Mouse (Mus musculus): ENCODE data around the gene Ksr1. TPM values are rescaled to one million over a fixed set of nuclear protein-coding genes. Genes with fewer than 3 reads are reported as not detected.

The Ksr1 gene
- polyA plus RNA-seq, 1 experiment from 2014 or later: 5.8 TPM

DNA sequence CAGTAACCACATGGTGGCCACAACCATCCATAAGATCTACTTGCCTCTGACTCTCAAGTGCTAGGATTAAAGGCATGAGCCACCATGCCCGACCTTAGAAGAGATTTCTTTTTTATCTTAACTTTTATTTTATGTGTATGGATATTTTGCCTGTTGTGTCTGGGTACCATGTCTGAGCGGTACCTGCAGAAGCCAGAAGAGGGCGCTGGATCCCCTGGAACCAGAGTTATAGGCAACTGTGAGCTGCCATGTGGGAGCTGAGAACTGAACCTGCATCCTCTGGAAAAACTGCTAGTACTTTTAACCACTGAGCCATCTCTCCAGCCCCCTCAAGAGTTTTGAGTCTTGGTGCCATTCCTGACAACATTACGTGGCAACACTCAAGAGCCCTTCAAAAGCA is 97.3 kb downstream of the Ksr1 start:
- 82% methylated on average over 4 of the region's 4 CpGs for WGBS
- no peak for ATAC-seq (ENCODE audit: low FRiP score, low TSS enrichment)

GRCm38 (mm10) chr11:79047180-79047727 is 99.0 kb downstream of the Ksr1 start:
- ATAC-seq (ENCODE audit: low FRiP score, low TSS enrichment) (no peak), DNase-seq (no peak)
- Histone ChIP-seq H3K9ac (replicated peaks; ENCODE audit: low read length) (no peak overlapping the region), H3K4me3 (replicated peaks; ENCODE audit: low read depth, low read length) (no peak overlapping the region), H3K9me3 (ENCODE audit: control insufficient read depth, low read length) (no peaks in the 10 kb centered on the region), H3K36me3 (ENCODE audit: control insufficient read depth, insufficient read depth, low read length) (no peaks in the 10 kb centered on the region), H3K27ac (replicated peaks; ENCODE audit: low read depth, low read length) (no peak overlapping the region), H3K4me2 (ENCODE audit: low read length) (no peak overlapping the region), H3K27me3 (ENCODE audit: control insufficient read depth, insufficient read depth, low read length) (no peaks in the 10 kb centered on the region), H3K4me1 (ENCODE audit: control insufficient read depth, insufficient read depth, low read length) (0 out of 2 replicates have a peak, but pooled peaks cover 3% of the 10 kb centered on the region)
- WGBS: 62% methylated on average over 11 of the region's 11 CpGs

More for the DNA sequence above, 97.3 kb downstream of the Ksr1 start:
- H3K4me3 ChIP-seq (replicated peaks; ENCODE audit: low read depth, low read length): no peak overlapping the region
- no peaks in the 10 kb centered on the region for H3K9me3 ChIP-seq (ENCODE audit: control insufficient read depth, low read length)
- no peaks in the 10 kb centered on the region for H3K36me3 ChIP-seq (ENCODE audit: control insufficient read depth, insufficient read depth, low read length)
- no peak overlapping the region for H3K9ac ChIP-seq (replicated peaks; ENCODE audit: low read length)
- no peaks in the 10 kb centered on the region for H3K27me3 ChIP-seq (ENCODE audit: control insufficient read depth, insufficient read depth, low read length)
- H3K4me1 ChIP-seq (ENCODE audit: control insufficient read depth, insufficient read depth, low read length): peaks cover 8% of the 10 kb centered on the region; the same call in 1 of the 2 replicates
- H3K4me2 ChIP-seq (ENCODE audit: low read length): no peak overlapping the region
- no peak overlapping the region for H3K27ac ChIP-seq (replicated peaks; ENCODE audit: low read depth, low read length)
- DNase-seq: no peak

GRCm38 (mm10) chr11:79046561-79047155 is 99.5 kb downstream of the Ksr1 start:
- Histone ChIP-seq H3K9me3 (ENCODE audit: control insufficient read depth, low read length) (no peaks in the 10 kb centered on the region), H3K4me1 (ENCODE audit: control insufficient read depth, insufficient read depth, low read length) (0 out of 2 replicates have a peak, but pooled peaks cover 3% of the 10 kb centered on the region), H3K4me2 (ENCODE audit: low read length) (no peak overlapping the region), H3K27ac (replicated peaks; ENCODE audit: low read depth, low read length) (no peak overlapping the region; the same call in 1 of the 2 replicates), H3K36me3 (ENCODE audit: control insufficient read depth, insufficient read depth, low read length) (no peaks in the 10 kb centered on the region), H3K9ac (replicated peaks; ENCODE audit: low read length) (no peak overlapping the region), H3K27me3 (ENCODE audit: control insufficient read depth, insufficient read depth, low read length) (no peaks in the 10 kb centered on the region), H3K4me3 (replicated peaks; ENCODE audit: low read depth, low read length) (no peak overlapping the region)
- ATAC-seq (ENCODE audit: low FRiP score, low TSS enrichment) (no peak), DNase-seq (peak; percentile 30)
- 43% methylated on average over 8 of the region's 8 CpGs for WGBS

DNA sequence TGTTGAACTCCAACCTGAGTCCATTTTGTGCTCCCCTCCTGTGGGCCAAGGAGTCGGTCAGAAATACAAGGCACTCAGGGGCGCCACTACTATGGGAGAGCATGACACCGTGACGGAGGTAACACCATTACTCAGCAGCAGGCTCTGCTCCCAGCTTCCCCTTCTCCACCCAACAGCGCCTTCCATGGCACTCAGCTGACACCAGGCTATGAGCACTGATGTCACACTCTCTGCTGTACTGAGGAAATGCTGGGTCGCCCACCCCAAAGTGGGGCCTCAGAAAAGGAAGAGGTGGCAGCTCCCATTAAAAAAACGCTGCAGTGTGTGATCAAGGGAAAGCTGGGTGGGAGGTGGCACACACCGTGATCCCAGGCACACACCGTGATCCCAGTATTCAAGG is 101.0 kb downstream of the Ksr1 start:
- H3K36me3 ChIP-seq (ENCODE audit: control insufficient read depth, insufficient read depth, low read length): no peaks in the 10 kb centered on the region
- no peak for ATAC-seq (ENCODE audit: low FRiP score, low TSS enrichment)
- no peak overlapping the region for H3K4me3 ChIP-seq (replicated peaks; ENCODE audit: low read depth, low read length)
- no peak overlapping the region for H3K27ac ChIP-seq (replicated peaks; ENCODE audit: low read depth, low read length)
- no peaks in the 10 kb centered on the region for H3K9me3 ChIP-seq (ENCODE audit: control insufficient read depth, low read length)
- no peaks in the 10 kb centered on the region for H3K27me3 ChIP-seq (ENCODE audit: control insufficient read depth, insufficient read depth, low read length)
- DNase-seq: no peak
- no peak overlapping the region for H3K9ac ChIP-seq (replicated peaks; ENCODE audit: low read length)
- 0 out of 2 replicates have a peak, but pooled peaks cover 3% of the 10 kb centered on the region for H3K4me1 ChIP-seq (ENCODE audit: control insufficient read depth, insufficient read depth, low read length)
- no peak overlapping the region for H3K4me2 ChIP-seq (ENCODE audit: low read length)
- WGBS: 89% methylated on average over 9 of the region's 9 CpGs

GRCm38 (mm10) chr11:79044798-79045197 is 101.4 kb downstream of the Ksr1 start:
- H3K27me3 ChIP-seq (ENCODE audit: control insufficient read depth, insufficient read depth, low read length): no peaks in the 10 kb centered on the region
- H3K4me1 ChIP-seq (ENCODE audit: control insufficient read depth, insufficient read depth, low read length): 0 out of 2 replicates have a peak, but pooled peaks cover 3% of the 10 kb centered on the region
- no peak overlapping the region for H3K4me2 ChIP-seq (ENCODE audit: low read length)
- DNase-seq (no peak), ATAC-seq (ENCODE audit: low FRiP score, low TSS enrichment) (no peak)
- no peaks in the 10 kb centered on the region for H3K9me3 ChIP-seq (ENCODE audit: control insufficient read depth, low read length)
- H3K4me3 ChIP-seq (replicated peaks; ENCODE audit: low read depth, low read length): no peak overlapping the region
- 95% methylated on average over 25 of the region's 25 CpGs for WGBS
- no peak overlapping the region for H3K27ac ChIP-seq (replicated peaks; ENCODE audit: low read depth, low read length)
- no peak overlapping the region for H3K9ac ChIP-seq (replicated peaks; ENCODE audit: low read length)
- H3K36me3 ChIP-seq (ENCODE audit: control insufficient read depth, insufficient read depth, low read length): no peaks in the 10 kb centered on the region

DNA sequence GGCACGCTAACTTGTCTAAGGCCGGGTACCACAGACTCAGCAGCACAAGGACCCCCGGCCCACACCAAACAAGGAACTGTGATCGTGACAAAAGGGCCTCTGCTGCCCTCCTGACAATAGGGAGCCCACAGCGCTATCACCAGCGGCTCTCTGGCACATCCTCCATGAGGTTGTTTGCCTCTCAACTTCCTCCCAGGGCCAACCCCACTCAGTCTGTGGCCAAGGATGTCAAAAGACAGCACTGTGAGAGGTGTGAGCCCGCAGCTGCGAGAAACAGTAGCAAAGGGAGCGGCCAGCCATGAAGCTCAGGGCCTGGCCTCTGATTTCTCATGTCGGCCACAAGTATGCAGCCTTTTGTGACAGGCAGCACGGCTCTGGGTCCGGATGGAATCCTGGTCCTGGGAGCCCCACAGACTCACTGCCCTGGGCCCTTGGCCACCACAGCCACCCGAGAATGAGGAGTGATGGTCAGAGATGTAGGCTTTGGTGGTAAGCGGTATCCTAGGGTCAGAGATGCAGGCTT is 104.2 kb downstream of the Ksr1 start:
- Histone ChIP-seq H3K27me3 (ENCODE audit: control insufficient read depth, insufficient read depth, low read length) (no peaks in the 10 kb centered on the region), H3K4me1 (ENCODE audit: control insufficient read depth, insufficient read depth, low read length) (0 out of 2 replicates have a peak, but pooled peaks cover 3% of the 10 kb centered on the region), H3K4me2 (ENCODE audit: low read length) (no peak overlapping the region), H3K36me3 (ENCODE audit: control insufficient read depth, insufficient read depth, low read length) (no peaks in the 10 kb centered on the region), H3K27ac (replicated peaks; ENCODE audit: low read depth, low read length) (no peak overlapping the region), H3K4me3 (replicated peaks; ENCODE audit: low read depth, low read length) (no peak overlapping the region), H3K9ac (replicated peaks; ENCODE audit: low read length) (no peak overlapping the region), H3K9me3 (ENCODE audit: control insufficient read depth, low read length) (no peaks in the 10 kb centered on the region)
- DNase-seq (no peak), ATAC-seq (ENCODE audit: low FRiP score, low TSS enrichment) (no peak)
- WGBS: 35% methylated on average over 14 of the region's 14 CpGs

- Histone ChIP-seq H3K27ac (replicated peaks; ENCODE audit: low read depth, low read length) (no peak overlapping the region), H3K9ac (replicated peaks; ENCODE audit: low read length) (no peak overlapping the region), H3K4me1 (ENCODE audit: control insufficient read depth, insufficient read depth, low read length) (no peaks in the 10 kb centered on the region), H3K4me2 (ENCODE audit: low read length) (no peak overlapping the region), H3K27me3 (ENCODE audit: control insufficient read depth, insufficient read depth, low read length) (no peaks in the 10 kb centered on the region), H3K36me3 (ENCODE audit: control insufficient read depth, insufficient read depth, low read length) (no peaks in the 10 kb centered on the region), H3K4me3 (replicated peaks; ENCODE audit: low read depth, low read length) (no peak overlapping the region), H3K9me3 (ENCODE audit: control insufficient read depth, low read length) (no peaks in the 10 kb centered on the region)
- 42% methylated on average over 2 of the region's 2 CpGs for WGBS
- peak; percentile 50 for DNase-seq
- no peak for ATAC-seq (ENCODE audit: low FRiP score, low TSS enrichment)
Observed at GRCm38 (mm10) chr11:79039488-79039887, 106.7 kb downstream of the Ksr1 start.

DNA sequence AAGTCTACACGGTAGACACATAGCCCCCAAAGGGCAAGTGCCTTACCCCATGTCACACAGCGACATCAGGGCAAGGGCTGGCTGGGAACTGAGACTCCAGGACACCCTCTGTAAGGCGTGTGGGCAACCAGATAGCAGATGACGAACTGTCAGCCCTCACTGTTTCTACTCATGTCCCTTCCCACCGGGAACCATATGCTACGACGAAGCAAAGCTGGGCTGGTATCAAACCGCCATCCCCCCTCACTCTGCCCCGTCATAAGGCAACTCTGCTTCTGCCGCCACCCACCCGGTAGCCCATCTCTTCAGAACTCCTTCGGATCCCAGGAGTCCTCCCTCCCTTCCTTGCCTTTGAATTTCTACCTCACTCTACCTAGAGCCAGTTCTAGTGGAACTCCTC is 108.7 kb downstream of the Ksr1 start:
- no peaks in the 10 kb centered on the region for H3K4me1 ChIP-seq (ENCODE audit: control insufficient read depth, insufficient read depth, low read length)
- H3K9ac ChIP-seq (replicated peaks; ENCODE audit: low read length): no peak overlapping the region
- no peak for ATAC-seq (ENCODE audit: low FRiP score, low TSS enrichment)
- 84% methylated on average over 12 of the region's 12 CpGs for WGBS
- H3K36me3 ChIP-seq (ENCODE audit: control insufficient read depth, insufficient read depth, low read length): no peaks in the 10 kb centered on the region
- no peak overlapping the region for H3K4me3 ChIP-seq (replicated peaks; ENCODE audit: low read depth, low read length)
- no peaks in the 10 kb centered on the region for H3K9me3 ChIP-seq (ENCODE audit: control insufficient read depth, low read length)
- H3K27ac ChIP-seq (replicated peaks; ENCODE audit: low read depth, low read length): no peak overlapping the region
- no peak for DNase-seq
- H3K4me2 ChIP-seq (ENCODE audit: low read length): no peak overlapping the region
- H3K27me3 ChIP-seq (ENCODE audit: control insufficient read depth, insufficient read depth, low read length): no peaks in the 10 kb centered on the region

DNA sequence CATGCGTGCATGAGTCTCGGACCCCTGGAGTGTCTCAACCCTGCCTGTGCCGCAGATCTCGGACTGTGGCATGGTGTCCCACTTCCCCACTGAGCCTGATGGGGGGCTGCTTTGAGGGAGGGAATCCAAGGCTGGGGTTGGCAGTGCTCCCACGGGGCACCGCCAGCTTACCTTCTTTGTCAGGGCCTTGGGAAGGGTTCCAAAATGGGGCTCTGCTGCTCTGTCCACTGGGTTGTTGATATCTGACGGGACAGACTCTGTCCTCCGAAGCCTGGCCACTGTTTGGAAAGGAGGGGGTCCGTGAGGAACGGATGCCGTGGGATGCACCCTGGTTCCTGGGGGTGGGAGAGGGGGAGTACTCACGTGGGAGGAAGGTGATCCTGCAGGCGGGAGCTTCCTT is 109.9 kb downstream of the Ksr1 start:
- Histone ChIP-seq H3K27me3 (ENCODE audit: control insufficient read depth, insufficient read depth, low read length) (no peaks in the 10 kb centered on the region), H3K27ac (replicated peaks; ENCODE audit: low read depth, low read length) (no peak overlapping the region), H3K4me3 (replicated peaks; ENCODE audit: low read depth, low read length) (no peak overlapping the region), H3K4me1 (ENCODE audit: control insufficient read depth, insufficient read depth, low read length) (no peaks in the 10 kb centered on the region), H3K9me3 (ENCODE audit: control insufficient read depth, low read length) (no peaks in the 10 kb centered on the region), H3K36me3 (ENCODE audit: control insufficient read depth, insufficient read depth, low read length) (no peaks in the 10 kb centered on the region), H3K9ac (replicated peaks; ENCODE audit: low read length) (no peak overlapping the region), H3K4me2 (ENCODE audit: low read length) (no peak overlapping the region)
- ATAC-seq (ENCODE audit: low FRiP score, low TSS enrichment): no peak
- WGBS: 66% methylated on average over 13 of the region's 13 CpGs
- DNase-seq: peak; percentile 31
